Mouse (Mus musculus): ENCODE measurements around the gene Spata31d1a.

DNA sequence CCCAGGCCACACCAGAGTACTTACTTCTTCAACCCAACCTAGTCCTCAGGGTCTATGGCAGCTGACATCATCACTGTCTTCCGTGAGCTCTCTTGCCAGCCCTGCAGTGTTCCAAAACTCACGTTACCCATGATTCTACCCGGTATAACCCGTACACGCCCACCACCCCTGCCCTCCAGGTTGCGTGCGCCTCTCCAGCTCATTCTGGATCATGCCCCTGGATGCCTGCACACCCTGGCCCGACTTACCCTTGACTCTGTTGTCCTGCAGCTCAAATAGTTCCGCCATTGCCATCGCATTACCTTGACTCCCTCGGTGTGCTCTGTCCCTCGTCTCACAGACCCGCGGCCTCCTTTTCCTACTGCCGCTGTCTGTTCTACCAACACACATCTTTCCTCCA lies at the start of gene Spata31d1a:
- TF ChIP-seq GATA1 (IDR thresholded peaks at IDR 0.05; ENCODE audit: borderline replicate concordance, low read length) = no peak
- no peak for TF ChIP-seq FLI1 (IDR thresholded peaks at IDR 0.05; ENCODE audit: low read length)
